Mouse (Mus musculus) frontal cortex, postnatal 36 days (tissue): ENCODE results near the gene Aox2.

ENCODE experiments used
- DNase-seq, 2 experiments: peaks; one replicate each; pipeline ENCODE4 v3.0.0; 2022; ENCODE audit warnings: low spot score in 2 of 2

The Aox2 gene

DNA sequence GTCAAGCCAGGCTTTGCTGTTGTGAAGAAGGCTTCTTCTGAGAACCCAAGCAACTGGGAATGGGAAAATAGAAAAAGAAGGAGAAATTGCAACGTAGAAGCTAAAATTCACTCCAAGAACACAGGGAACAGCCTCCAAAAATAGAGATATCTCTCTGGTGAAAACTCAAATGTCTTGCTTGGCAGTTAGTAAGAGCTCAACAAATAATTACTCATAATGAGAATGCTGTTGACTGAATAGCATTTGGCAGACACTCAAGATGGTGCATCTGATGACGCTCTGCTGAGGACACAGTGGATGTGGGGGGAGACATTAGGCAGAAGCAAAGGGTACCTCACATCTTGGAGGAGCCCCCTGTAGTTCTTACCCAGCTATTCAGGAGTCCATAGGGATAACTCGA lies 10.0 kb downstream of the Aox2 start:
- no peak for DNase-seq

- DNase-seq, result peak; percentile 30 to 37
Observed at GRCm38 (mm10) chr1:58289863-58290469, 11.8 kb downstream of the Aox2 start.

- DNase-seq, result peak; percentile 33 to 54
Observed at GRCm38 (mm10) chr1:58291394-58292300, 13.5 kb downstream of the Aox2 start.

DNA sequence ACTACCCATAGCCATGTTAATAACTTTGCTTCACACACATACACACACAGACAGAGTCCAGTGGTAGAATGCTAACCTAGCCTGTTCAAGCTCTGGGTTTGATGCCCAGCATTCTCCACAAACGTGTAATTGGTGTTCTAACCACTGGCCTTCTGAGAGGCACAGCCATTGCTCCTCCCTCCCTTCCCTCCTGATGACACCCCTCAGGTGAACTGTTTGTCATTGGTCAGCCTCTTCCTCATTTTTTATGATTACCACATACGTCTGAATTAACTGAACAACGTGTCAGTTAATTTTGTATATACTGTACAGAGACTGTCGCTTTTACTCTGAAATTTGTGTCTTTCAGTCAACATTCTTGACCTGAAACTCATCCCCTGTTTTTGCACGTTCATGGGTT lies 16.6 kb downstream of the Aox2 start:
- no peak for DNase-seq

- DNase-seq, result peak; percentile 58 to 73
Observed at GRCm38 (mm10) chr1:58296278-58296677, 18.2 kb downstream of the Aox2 start.

- no peak for DNase-seq
Observed at GRCm38 (mm10) chr1:58296821-58297220, 18.7 kb downstream of the Aox2 start.

- no peak for DNase-seq
Observed at GRCm38 (mm10) chr1:58298347-58298746, 20.2 kb downstream of the Aox2 start.

- no peak for DNase-seq
Observed at GRCm38 (mm10) chr1:58301073-58301472, 22.9 kb downstream of the Aox2 start.

DNA sequence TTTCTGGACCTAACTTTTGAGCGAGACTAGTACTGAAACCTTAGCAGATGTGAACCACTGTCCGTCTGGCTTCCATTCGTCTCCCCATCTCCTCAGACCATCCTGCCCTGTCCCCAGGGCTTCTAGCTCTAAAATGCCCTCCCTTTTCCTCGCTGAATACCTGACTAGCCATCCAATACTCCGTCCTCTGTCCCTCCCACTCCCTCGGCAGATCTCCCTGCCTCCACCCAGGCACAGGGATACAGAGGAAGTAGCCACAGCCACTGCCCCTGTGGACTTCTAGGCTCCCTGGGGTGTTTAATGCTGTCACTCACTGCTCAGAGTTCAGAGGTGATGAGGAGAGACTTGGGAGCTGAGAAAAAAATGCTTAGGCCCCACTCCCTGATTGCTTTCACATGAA lies 23.9 kb downstream of the Aox2 start:
- no peak for DNase-seq

DNA sequence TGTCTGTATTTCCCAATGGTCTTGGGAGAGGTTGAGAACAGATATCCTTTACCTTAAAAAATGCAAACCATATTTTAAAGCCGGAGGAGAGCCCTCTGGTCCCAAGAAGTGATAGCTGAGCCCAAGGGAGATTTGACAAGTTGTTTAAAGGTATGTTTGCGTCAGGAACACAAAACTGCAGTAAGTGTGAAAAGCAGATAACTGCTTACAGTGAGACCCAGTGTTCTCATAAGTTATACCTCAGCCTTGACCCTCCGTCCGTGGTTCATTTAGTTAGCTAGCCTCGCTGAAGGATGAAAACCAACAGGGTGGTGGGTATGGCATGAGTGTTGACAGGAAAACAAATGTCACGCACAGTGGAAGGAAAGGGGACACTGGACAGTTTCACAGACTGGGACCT lies 24.9 kb downstream of the Aox2 start:
- no peak for DNase-seq

DNA sequence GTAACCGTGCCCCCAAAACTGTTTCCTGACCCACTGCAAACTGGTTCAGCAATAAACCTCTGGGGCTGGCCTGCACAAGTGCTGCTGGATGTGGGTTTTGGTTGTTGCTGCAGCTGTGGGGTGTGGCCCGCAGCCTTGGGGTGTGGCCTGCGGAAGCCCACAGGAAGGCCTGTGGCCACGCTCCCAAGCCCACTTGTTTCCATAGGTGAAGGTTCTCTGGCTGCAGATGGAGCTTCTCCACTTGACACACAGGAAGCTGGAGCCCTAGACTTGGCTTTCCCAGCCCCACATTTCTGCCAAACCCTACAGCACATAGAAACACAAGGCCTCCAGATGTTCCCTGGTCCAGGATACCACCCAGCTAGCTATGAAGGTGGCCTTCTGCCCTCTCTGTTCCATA lies 25.6 kb downstream of the Aox2 start:
- DNase-seq, result no peak

DNA sequence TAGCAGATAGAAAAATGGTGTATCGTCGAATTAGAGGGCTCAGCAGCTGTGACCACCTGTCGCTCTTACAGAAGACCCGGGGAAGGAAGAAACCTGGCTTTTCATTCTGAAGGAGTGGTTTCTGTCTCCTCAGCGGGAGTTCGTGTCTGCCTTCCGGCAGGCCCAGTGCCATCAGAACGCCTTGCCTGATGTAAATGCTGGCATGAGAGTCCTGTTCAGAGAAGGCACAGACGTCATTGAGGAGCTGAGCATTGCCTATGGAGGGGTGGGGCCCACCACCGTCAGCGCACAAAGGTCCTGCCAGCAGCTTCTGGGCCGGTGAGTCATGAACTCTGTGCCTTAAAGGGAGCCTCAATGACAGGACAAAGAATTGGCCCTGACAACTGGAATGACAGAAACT lies 26.2 kb downstream of the Aox2 start:
- DNase-seq, result no peak

DNA sequence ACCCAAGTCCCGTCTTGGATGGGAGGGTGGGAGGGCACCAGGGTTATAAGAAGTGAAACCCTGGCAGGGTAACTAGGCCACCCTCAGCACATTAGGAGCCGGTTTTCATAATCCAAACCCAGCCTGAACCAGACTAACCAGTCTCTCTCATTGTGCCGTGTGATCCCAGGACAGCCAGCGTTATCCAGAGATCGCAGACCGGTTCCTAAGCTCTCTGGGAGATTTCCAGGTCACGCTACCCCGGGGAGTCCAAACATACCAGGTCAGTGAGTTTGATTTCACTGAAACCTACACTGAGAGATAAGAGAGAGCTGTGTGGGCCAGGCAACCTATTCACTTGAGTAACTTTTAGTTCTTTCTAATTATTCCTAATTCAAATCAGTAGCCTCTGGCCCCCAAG lies 29.1 kb downstream of the Aox2 start:
- no peak for DNase-seq

DNA sequence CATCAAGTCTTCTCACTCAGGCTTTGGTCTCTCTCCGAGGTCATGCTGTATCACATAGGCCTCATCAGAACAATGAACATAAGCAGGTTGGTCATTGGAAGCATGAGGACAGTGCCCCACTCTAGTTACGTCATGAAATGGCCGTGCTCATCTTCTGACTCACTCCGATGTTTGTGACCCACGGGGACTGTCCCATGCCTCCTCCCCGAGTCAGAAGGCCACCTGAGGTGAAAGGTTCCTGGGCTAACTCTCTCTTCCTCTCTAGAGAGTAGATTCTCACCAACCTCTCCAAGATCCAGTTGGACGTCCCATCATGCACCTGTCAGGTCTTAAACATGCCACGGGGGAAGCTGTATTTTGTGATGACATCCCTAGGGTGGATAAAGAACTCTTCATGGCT lies 30.5 kb downstream of the Aox2 start:
- no peak for DNase-seq

GRCm38 (mm10) chr1:58309853-58310252 lies 31.7 kb downstream of the Aox2 start:
- DNase-seq, result no peak

DNA sequence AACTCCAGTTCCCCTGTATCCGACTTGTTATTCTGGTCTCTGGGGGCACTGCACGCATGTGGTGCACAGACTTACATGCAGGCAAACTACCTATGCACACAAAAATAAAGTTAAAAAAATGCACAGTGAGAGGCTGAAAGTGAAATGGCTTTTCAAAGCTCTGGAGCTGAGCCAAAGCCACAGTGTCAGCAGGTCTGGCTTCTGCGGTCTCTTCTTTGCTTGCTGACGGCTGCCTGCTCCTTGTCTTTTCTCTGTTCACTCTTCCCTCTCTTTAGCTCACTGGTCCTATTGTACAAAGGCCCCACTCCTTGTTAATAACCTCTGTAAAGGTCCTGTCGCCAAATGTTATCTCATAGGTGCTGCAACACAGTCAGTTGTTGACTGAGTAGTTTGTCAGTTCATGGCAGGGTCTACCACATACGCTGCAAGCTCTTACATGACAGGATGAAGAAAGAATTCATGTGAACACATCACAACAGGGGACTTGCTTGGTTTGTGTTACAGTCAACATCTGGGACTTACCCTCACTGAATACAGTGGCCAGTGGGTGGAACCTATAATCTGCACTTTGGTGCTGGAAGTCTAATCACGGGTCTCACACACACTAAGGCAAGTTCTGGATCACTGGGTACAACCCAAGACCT lies 33.2 kb downstream of the Aox2 start:
- no peak for DNase-seq

DNA sequence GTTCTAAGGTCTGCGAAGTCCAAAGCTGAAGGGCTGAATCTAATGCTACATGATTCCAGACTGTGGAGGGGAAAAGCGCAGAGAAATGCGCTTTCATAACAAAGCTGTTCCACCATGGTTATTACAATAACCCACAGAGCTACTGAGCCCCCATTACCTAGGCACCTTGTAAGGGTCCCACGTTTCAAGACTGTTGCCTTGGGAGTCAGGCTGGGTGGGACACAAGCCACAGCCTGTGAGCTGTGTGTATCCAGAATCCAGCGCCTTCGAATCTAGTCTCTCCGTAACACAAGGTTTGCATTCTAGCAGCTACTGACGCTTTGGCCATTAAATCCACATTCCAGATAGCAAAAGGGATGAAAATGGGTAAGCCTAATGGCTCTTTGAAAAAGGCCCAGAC lies 35.0 kb downstream of the Aox2 start:
- no peak for DNase-seq

DNA sequence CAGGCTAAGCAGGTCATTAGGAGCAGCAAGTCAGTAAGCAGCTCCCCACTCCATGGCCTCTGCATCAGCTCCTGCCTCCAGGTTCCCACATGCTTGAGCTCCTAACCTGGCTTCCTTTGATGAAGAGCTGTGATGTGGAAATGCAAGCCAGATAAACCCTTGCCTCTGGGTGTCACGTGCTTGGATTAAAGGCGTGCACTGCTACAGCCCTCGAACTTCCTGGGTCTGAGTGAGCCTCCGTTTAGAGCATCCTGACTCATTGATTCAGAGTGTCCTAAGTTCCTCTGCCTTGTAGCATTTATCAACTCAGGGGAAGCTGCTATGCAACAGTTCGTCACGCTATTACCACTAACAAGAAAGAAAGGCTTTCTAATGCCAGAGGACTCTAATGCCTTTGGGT lies 37.4 kb downstream of the Aox2 start:
- no peak for DNase-seq

DNA sequence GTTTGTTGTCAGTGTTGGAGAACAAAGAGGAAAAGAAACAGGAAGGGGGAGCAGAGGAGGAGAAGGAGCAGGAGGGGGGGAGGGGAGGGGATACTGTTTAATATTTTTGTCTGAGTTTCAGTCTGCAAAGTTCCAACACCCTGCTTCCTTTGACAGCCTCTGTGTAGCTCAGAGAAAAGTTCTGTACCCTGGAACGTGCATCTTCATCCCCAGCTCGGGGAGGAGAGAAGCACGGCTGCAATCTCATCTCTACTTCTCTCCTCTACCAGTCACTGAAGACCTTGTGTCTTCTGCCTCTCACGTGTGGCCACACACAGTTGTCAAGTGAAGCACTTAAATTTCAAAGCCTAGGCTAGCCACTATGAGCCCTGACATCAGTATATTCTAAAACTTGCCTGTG lies 55.1 kb downstream of the Aox2 start:
- DNase-seq, result no peak

DNA sequence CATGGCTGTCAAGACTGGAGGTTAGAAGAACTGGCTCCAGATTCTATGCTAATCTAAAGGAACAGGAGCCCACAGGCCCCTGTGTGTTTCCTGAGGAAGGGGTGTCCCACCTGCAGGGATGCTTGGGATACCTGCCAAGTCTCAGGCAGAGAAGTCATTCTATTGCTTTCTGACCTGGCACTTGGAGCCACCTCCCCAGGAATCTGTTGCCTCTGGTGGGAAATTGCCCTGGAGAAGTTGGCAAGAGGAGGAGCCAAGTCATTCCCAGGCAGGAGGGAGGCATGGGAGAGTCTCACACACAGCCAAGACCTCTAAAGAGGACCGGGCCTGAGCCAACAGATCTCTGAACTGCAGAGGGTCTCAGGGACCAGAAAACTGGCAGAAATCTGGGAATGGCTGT lies 61.8 kb downstream of the Aox2 start:
- DNase-seq, result no peak

DNA sequence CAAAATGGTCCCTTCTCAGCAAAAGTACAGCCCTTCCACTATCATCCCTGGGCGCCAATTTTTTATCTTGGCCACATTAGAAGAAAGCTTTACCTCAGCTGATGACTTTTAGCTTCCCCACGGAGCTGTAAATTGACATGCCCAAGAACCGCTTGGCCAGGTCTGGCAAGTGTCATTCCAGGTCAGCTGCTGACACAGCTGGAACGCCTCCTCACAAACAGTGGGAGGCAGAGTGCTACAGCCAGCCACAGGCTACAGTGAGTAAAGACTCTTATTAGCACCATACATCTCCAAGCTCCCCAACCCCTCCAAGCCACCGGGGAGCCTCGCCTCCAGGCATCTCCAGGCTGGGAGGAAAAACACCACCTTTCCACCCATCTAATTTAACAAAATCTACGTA lies 63.5 kb downstream of the Aox2 start:
- no peak for DNase-seq

DNA sequence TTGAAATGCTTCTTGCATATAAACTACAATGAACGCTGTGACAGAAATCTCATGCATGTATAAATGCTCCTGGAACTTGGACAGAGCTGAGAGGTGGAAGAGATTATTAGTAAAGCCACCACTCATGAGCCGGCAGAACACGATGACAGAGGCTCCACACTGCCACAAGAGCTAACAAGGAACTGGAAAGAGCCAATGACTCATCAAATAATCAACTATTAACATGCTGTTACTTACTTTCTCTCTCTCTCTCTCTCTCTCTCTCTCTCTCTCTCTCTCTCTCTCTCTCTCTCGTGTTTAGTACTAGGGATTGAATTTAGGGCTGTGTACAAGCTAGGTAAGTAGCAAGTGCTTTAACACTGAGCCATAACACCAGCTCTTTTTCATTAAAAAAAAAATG lies 65.7 kb downstream of the Aox2 start:
- DNase-seq, result no peak

GRCm38 (mm10) chr1:58344570-58344969 lies 66.4 kb downstream of the Aox2 start:
- DNase-seq, result no peak
